Mouse (Mus musculus): ENCODE measurements at regions not wholly inside any gene's neighbourhood (a gene's known extent, or its start where the extent isn't known, plus 50 kb on each side); places are given as distances from the start of the nearest gene placed in this dataset.
"Not testable (repeated sequence)": the region's sequence is repeated elsewhere in the genome, so short reads cannot be mapped to it uniquely, and the experiment has no call there.

DNA sequence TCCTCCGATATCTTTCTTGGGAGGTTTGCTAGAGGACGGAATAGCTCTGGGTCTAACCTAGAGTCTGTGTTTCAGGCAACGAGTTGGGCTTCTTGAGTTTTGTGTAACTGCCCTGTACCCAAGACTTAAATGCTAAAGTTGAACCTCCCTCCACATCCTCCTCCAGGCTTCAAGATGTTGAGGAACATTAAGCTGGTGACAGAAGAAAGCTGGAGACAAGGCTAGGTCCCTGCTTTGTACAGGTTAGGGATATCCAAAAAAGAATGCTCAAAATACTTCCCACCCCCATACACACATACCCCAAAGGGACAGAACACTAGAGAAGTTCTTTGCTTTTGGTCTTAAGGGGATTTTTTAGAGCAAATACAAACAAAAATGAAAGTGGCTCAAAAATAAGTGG lies 303.6 kb downstream of the Ets1 start:
- DNase-seq = no peak
- intact Hi-C loops (cut with DNase I) = loop anchor here (1.0 to 10.0 kb wide), 10 partner anchors 105 to 537 kb away; no protein-coding TSS in a partner anchor

- intact Hi-C loops (cut with DNase I) = loop anchor here (1.0 to 10.0 kb wide), 6 partner anchors 142 to 538 kb away; no protein-coding TSS in a partner anchor
- peak; percentile 84 to 86 for DNase-seq
Observed at GRCm38 (mm10) chr9:32940111-32940813, 304.2 kb downstream of the Ets1 start.

- peak; percentile 10 to 15 for DNase-seq
- intact Hi-C loops (cut with DNase I) = loop anchor here (1.0 to 10.0 kb wide), 6 partner anchors 141 to 539 kb away; no protein-coding TSS in a partner anchor
Observed at GRCm38 (mm10) chr9:32940919-32941767, 305.1 kb downstream of the Ets1 start.

DNA sequence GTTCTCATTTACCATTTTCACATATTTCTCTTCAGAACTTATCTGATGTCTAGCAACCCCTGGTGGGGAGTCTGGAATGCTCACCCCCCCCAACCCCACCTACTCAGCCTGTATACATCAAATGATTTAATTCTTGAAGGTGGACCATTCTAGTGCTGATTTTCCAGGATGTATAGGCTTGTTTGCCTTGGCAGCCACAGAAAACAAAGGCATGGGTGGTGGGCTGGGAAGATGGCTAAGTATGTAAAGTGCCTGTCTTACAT lies 305.7 kb downstream of the Ets1 start:
- intact Hi-C loops (cut with DNase I) = loop anchor here (2.0 to 10.0 kb wide), 5 partner anchors 141 to 539 kb away; no protein-coding TSS in a partner anchor
- DNase-seq = no peak

GRCm38 (mm10) chr9:32947221-32947620 lies 311.2 kb downstream of the Ets1 start:
- intact Hi-C loops (cut with DNase I) = loop anchor here (10.0 kb wide), 1 partner anchor 298 kb away; no protein-coding TSS in a partner anchor
- DNase-seq = no peak

DNA sequence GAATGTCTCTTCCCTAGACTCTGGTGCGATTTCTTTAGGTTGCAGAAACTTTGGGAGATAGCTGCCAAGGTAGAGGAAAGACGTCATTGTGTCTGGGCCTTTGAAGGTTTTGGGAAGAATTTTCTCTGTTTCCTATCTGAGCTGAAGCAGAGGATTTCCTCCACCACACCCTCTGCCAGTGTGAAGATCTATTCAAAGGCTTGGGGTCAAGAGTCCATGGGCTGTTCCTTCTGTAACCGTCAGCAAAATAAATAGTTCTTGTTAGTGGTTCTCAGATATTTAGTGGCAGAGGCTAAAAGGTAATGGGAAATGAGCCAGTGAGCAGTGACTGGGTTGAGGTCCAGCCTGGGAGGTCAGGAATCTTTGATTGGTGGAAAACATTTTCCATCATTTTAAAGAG lies 313.0 kb downstream of the Ets1 start:
- intact Hi-C loops (cut with DNase I) = loop anchor here (10.0 kb wide), 1 partner anchor 296 kb away; no protein-coding TSS in a partner anchor
- DNase-seq = no peak

GRCm38 (mm10) chr9:32958716-32959115 lies 322.7 kb downstream of the Ets1 start:
- intact Hi-C loops (cut with DNase I) = no loop called here
- no peak for DNase-seq

DNA sequence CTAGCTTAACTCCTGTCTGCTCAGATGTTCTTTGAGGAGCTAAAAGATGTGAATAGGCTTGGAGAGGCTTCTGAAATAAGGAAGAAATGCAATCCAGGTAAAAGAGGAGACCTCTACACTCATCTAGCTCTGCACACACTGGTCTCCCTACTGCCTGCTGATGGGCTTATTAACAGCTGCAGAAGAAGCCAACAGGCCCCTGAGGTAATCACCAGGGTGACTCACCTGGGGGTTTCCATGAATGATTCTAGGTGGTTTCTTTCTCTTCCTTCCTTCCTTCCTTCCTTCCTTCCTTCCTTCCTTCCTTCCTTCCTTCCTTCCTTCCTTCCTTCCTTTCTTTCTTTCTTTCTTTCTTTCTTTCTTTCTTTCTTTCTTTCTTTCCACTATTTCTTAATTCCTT lies 323.4 kb downstream of the Ets1 start:
- DNase-seq; intact Hi-C loops (cut with DNase I): not testable (repeated sequence)

- intact Hi-C loops (cut with DNase I) = no loop called here
Observed at GRCm38 (mm10) chr9:32962679-32963205, 326.7 kb downstream of the Ets1 start.

DNA sequence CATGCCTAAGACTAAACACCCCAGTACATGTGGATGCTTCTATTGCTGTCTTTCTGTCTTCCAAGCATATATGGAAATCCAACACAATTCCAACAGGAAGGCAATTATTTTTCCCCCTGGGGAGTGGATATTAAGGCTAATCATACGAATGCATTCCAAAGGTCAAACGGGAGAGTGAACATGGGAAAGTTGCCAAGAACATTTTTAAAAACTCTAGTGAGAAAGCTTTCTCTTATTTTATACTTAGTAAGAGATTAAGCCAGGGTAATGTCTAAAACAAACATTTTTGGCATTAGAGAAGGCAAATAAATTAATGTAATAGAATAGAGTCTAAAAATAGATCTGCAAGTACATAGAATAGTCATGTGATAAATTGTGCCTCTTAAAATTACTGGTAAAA lies 332.4 kb downstream of the Ets1 start:
- no peak for DNase-seq
- intact Hi-C loops (cut with DNase I) = no loop called here

More at GRCm38 (mm10) chr9:32962679-32963205, 326.7 kb downstream of the Ets1 start:
- DNase-seq = no peak

- intact Hi-C loops (cut with DNase I) = no loop called here
- peak in 1 of 2 experiments; percentile 46 for DNase-seq
Observed at GRCm38 (mm10) chr9:32971421-32971820, 335.4 kb downstream of the Ets1 start.

DNA sequence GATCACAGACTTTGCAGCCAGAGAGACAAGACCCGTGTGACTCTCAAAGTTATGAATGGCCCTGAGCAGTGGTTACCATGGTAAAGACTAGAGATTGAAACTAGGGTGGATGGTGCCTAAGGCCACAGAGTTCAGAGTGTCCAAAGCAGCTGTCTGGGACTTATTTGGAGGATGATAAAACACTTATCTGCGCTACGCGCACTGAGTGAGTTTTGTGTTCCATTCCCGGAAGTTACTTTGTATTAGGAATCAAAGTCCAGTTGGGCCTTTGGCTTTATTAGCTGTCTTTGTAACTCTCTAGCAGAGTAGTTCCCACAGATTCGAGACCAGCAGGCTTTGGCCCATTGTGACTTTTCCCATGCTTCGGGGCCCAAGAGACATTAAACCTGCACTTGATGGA lies 335.9 kb downstream of the Ets1 start:
- intact Hi-C loops (cut with DNase I) = no loop called here
- DNase-seq = peak in 1 of 2 experiments; percentile 23

GRCm38 (mm10) chr9:32972431-32973052 lies 336.5 kb downstream of the Ets1 start:
- intact Hi-C loops (cut with DNase I) = no loop called here
- DNase-seq = no peak

DNA sequence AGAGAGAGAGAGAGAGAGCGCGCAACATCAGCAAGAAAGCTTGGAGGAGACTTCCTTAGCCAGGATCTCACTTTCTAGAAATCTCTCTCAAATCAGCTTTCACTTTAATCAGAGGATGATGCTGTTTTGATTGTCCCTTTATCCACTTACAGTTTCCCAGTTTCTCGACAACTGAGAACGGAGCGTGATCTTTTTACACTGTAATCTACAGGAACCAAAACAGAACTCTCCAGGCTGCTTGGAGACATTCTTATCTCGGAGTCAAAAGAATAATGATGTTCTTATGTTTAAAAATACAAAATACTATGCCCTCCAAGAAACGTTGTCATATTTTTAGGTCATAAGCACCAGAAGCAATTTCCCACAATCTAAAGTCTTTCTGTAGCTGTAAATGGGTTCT lies 341.7 kb downstream of the Ets1 start:
- intact Hi-C loops (cut with DNase I) = no loop called here
- DNase-seq = no peak

GRCm38 (mm10) chr9:32980846-32981245 lies 344.8 kb downstream of the Ets1 start:
- DNase-seq = no peak
- intact Hi-C loops (cut with DNase I) = no loop called here

GRCm38 (mm10) chr9:32983182-32983581 lies 347.2 kb downstream of the Ets1 start:
- DNase-seq = no peak
- intact Hi-C loops (cut with DNase I) = no loop called here

- intact Hi-C loops (cut with DNase I) = no loop called here
- DNase-seq = peak; percentile 17 to 23
Observed at GRCm38 (mm10) chr9:32986836-32987673, 351.0 kb downstream of the Ets1 start.

DNA sequence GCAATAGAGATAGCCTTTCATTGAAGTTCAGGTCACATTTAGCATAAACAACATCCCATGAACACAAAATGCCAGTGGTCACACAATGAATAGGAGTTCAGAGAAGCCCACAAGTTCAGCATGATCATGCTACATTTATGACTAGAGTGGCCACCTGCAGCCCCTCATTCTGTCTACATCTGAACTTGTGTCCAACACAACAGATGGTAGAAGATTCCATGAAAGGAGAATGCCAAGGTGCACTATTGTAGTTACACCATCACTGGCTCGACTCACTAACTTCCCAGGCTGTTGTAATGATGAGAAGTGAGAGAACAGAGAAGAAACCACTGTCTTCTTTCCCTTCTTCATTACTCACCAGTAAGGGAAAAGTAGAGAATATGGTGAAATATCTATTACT lies 353.0 kb downstream of the Ets1 start:
- intact Hi-C loops (cut with DNase I) = no loop called here
- DNase-seq = no peak

DNA sequence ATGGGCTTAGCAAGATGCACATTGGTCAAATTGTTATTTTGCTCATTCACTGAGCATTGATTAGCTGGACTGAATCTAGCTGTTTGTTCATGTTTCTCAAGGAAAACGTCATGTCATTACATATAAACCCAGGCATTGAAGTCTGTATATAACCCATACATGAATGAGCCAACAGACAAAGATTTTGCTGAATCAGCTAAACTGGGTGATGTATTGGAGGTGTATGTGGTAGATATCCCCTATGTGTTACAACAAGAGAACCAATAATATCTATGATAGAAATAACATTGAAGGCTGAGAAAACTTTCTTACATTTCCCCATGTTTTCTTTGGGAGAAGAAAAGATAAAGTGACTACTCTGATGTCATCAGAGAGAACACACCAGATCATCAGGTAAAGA lies 362.3 kb downstream of the Ets1 start:
- intact Hi-C loops (cut with DNase I) = no loop called here
- DNase-seq = no peak

- peak; percentile 32 to 61 for DNase-seq
- intact Hi-C loops (cut with DNase I) = no loop called here
Observed at GRCm38 (mm10) chr9:33000691-33001164, 364.7 kb downstream of the Ets1 start.

Measured in heart, postnatal 36 days (tissue).